Mouse (Mus musculus) lung, postnatal 0 days (tissue): ENCODE measurements at regions not wholly inside any gene's neighbourhood (a gene's known extent, or its start where the extent isn't known, plus 50 kb on each side); places are given as distances from the start of the nearest gene placed in this dataset.

ENCODE experiments used
- CTCF ChIP-seq: IDR thresholded peaks from 2 replicates; pipeline ENCODE4 v1.5.1; 2016; ENCODE audit warnings: antibody characterized with exemption, mild to moderate bottlenecking
- EP300 ChIP-seq: IDR thresholded peaks from 2 replicates; pipeline ENCODE4 v1.6.1; 2016; ENCODE audit warnings: antibody characterized with exemption, mild to moderate bottlenecking, control low read depth

DNA sequence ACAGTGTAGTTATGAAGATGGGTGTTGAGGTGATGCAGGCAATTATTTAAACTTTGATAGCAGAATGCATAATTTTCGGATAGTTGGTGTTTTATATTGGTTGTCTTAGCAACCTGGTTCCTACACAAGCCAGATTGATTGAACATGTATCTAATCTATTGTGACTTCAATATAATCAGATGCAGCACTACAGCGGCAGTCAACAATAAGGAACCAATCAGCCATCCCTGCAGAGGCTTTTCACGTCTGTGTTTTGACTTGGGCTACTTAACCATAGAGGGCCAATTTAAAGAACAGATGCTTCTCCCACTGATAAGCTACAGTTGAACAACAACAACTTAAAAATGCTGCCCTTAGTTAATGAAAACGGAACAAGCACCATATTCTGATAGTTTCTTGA lies 267.8 kb downstream of the Lmo7 start:
- no peak for TF ChIP-seq CTCF
- TF ChIP-seq EP300 = no peak
